Mouse (Mus musculus) hindbrain, embryonic 15.5 days (tissue): Measurements from ENCODE around the gene Pogz. TPM values are rescaled to one million over a fixed set of nuclear protein-coding genes. Genes with fewer than 3 reads are reported as not detected.

Experiments used
- ATAC-seq: fragments of 200-750 bp; cut with Nextera tagmentation; 2 replicates; pipeline ENCODE4 v1.8.0; 2017; ENCODE audit warnings: low read depth, moderate number of reproducible peaks, moderate TSS enrichment; ENCODE audit not compliant: low FRiP score
- H3K27ac ChIP-seq: fragments of 300-500 bp; sonication (generic); replicated peaks from 2 replicates; pipeline ENCODE4 v1.5.1; 2015; ENCODE audit warnings: mild to moderate bottlenecking, inconsistent platforms
- H3K27me3 ChIP-seq: fragments of 300-500 bp; sonication (generic); 2 replicates; pipeline ENCODE4 v1.6.1; 2015; ENCODE audit warnings: control low read depth, inconsistent platforms
- H3K36me3 ChIP-seq: fragments of 300-500 bp; sonication (generic); 2 replicates; pipeline ENCODE4 v1.6.1; 2015; ENCODE audit warnings: control low read depth, inconsistent platforms
- H3K4me1 ChIP-seq: fragments of 300-500 bp; sonication (generic); replicated peaks from 2 replicates; pipeline ENCODE4 v1.6.1; 2015; ENCODE audit warnings: control low read depth, inconsistent platforms
- H3K4me2 ChIP-seq: fragments of 300-500 bp; sonication (generic); 2 replicates; pipeline ENCODE4 v1.6.1; 2015; ENCODE audit warnings: moderate library complexity, mild to moderate bottlenecking, inconsistent platforms
- H3K4me3 ChIP-seq: fragments of 300-500 bp; sonication (generic); 2 replicates; pipeline ENCODE4 v1.5.1; 2015; ENCODE audit warnings: mild to moderate bottlenecking, inconsistent platforms
- H3K9ac ChIP-seq: fragments of 300-500 bp; sonication (generic); 2 replicates; pipeline ENCODE4 v1.6.1; 2015; ENCODE audit warnings: inconsistent platforms
- H3K9me3 ChIP-seq: fragments of 300-500 bp; sonication (generic); 2 replicates; pipeline ENCODE4 v1.6.1; 2016; ENCODE audit warnings: control low read depth, inconsistent platforms
- WGBS: fragments of 180-500 bp; shearing (Covaris S2); methylation state at CpG from one replicate; pipeline ENCODE4 v1.1.7; 2015; 5-methylcytosine and 5-hydroxymethylcytosine counted together
- polyA plus RNA-seq: library from polyadenylated mRNA; unstranded; fragments of >200 nt; fragmentation: Nextera tagmentation; extraction: Ambion mirVana; gene quantifications from 2 replicates; pipeline ENCODE4 v1.2.1, GENCODE M21; 2015

Pogz gene
- polyA plus RNA-seq, 1 experiment from 2014 or later = 21.1 TPM

DNA sequence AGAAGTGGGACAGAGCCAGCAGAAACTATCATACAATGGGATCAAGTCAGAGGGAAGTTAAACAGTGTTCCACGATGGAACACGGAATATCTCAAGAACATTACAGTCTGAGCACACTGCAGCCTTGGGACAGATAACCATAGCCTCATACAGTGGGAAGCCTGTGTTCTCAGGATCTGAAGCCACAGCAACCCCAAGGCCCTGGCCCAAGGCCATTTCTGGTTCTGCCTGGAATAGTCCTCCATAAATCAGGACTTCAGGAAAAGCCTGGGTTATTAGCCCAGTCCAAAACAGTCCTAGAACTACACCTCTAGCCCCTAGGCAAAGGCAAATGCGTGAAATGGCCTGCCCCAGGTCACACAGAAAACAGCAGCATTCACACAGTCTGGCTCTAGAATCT is 23.7 kb upstream of the Pogz start:
- no peak overlapping the region for H3K4me3 ChIP-seq
- H3K9ac ChIP-seq = no peak overlapping the region
- ATAC-seq = no peak
- no peak overlapping the region for H3K4me2 ChIP-seq
- no peak overlapping the region for H3K27ac ChIP-seq
- no peaks in the 10 kb centered on the region for H3K36me3 ChIP-seq
- WGBS = 90% methylated on average over 3 of the region's 3 CpGs
- H3K4me1 ChIP-seq = no peaks in the 10 kb centered on the region
- no peaks in the 10 kb centered on the region for H3K27me3 ChIP-seq
- no peaks in the 10 kb centered on the region for H3K9me3 ChIP-seq

- Histone ChIP-seq H3K4me3 (no peak overlapping the region), H3K27me3 (no peaks in the 10 kb centered on the region), H3K4me2 (no peak overlapping the region), H3K9ac (no peak overlapping the region), H3K4me1 (no peaks in the 10 kb centered on the region), H3K9me3 (no peaks in the 10 kb centered on the region), H3K36me3 (no peaks in the 10 kb centered on the region), H3K27ac (no peak overlapping the region)
- WGBS = 83% methylated on average over 4 of the region's 4 CpGs
- no peak for ATAC-seq
Observed at GRCm38 (mm10) chr3:94814063-94814462, 23.3 kb upstream of the Pogz start.

DNA sequence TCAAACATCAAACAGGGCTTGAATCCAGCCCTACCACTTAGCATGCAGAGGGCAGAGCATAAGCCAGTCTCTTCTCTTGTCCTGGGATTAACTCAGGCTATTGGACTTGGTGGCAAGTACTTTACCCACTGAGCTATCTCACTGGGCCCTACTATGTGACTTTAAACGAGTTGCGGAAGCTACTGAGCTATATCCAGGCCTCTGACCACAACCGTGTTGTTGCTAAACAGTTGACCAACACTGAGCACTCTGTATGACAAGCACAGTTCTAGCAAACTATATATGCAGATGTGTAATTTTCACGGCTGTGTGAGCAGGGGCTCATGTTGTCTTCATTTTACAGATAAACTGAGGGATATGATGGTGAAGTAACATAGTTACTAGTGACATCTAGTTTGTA is 22.7 kb upstream of the Pogz start:
- Histone ChIP-seq H3K4me3 (no peak overlapping the region), H3K4me1 (no peaks in the 10 kb centered on the region), H3K4me2 (no peak overlapping the region), H3K9ac (no peak overlapping the region), H3K27me3 (no peaks in the 10 kb centered on the region), H3K9me3 (no peaks in the 10 kb centered on the region), H3K27ac (no peak overlapping the region), H3K36me3 (no peaks in the 10 kb centered on the region)
- WGBS = 84% methylated on average over 4 of the region's 4 CpGs
- no peak for ATAC-seq

GRCm38 (mm10) chr3:94815603-94816002 is 21.8 kb upstream of the Pogz start:
- H3K36me3 ChIP-seq = no peaks in the 10 kb centered on the region
- no peak overlapping the region for H3K4me3 ChIP-seq
- H3K9ac ChIP-seq = no peak overlapping the region
- H3K4me1 ChIP-seq = peaks cover under 1% of the 10 kb centered on the region; the same call in 1 of the 2 replicates
- H3K4me2 ChIP-seq = no peak overlapping the region
- ATAC-seq = no peak
- H3K27ac ChIP-seq = no peak overlapping the region
- no peaks in the 10 kb centered on the region for H3K9me3 ChIP-seq
- no peaks in the 10 kb centered on the region for H3K27me3 ChIP-seq

- H3K4me2 ChIP-seq = no peak overlapping the region
- no peak overlapping the region for H3K4me3 ChIP-seq
- H3K4me1 ChIP-seq = peaks cover 6% of the 10 kb centered on the region; the same call in 1 of the 2 replicates
- no peak overlapping the region for H3K27ac ChIP-seq
- H3K27me3 ChIP-seq = no peaks in the 10 kb centered on the region
- no peaks in the 10 kb centered on the region for H3K9me3 ChIP-seq
- no peak for ATAC-seq
- WGBS = 89% methylated on average over 2 of the region's 2 CpGs
- no peak overlapping the region for H3K9ac ChIP-seq
- H3K36me3 ChIP-seq = no peaks in the 10 kb centered on the region
Observed at GRCm38 (mm10) chr3:94817731-94818130, 19.6 kb upstream of the Pogz start.

DNA sequence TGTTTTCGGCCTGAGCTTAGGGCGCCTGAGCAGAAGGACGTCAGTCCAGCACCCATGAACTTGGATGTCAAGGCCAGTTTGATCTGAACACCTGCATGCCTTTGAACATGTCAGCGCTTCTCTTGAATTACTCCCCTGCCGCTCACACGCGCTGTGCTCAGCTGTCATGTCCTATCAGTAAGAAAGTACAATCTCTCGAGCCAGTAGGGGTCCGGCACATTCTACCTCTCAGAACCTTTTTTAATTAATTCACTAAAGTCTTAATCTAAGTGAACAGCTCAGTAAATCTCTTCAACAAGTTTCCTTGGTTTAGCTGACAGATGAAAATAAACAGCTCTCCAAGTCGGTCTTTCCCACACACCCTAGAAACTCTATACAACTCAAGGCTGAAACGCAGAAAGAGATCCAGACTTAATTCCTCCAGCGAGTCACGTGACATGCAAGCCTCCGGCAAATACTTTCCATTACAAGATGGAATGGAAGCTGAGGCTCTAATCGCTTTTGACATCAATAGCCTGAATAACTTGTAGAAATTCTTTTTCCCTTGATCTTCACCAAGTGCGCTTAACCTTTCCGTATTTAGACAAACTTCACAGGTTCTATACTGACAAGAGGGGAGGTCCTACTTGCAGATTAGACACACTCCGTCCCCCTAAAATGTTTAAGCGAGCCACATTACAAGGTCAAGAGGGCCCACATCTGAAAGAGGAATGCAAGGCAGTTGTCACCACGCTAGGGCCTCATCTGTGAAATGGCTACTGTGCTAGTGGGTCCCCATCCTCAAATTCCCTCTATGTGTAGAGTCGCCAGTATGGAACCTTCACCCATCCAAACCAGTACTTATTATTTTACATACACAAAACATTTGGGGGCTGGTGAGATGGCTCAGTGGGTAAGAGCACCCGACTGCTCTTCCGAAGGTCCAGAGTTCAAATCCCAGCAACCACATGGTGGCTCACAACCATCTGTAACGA is 17.6 kb upstream of the Pogz start:
- no peaks in the 10 kb centered on the region for H3K9me3 ChIP-seq
- ATAC-seq = no peak
- no peak overlapping the region for H3K4me2 ChIP-seq
- no peak overlapping the region for H3K9ac ChIP-seq
- no peaks in the 10 kb centered on the region for H3K27me3 ChIP-seq
- H3K27ac ChIP-seq = no peak overlapping the region
- 76% methylated on average over 24 of the region's 24 CpGs for whole genome bisulfite sequencing
- peaks cover 6% of the 10 kb centered on the region; the same call in 1 of the 2 replicates for H3K4me1 ChIP-seq
- H3K36me3 ChIP-seq = no peaks in the 10 kb centered on the region
- H3K4me3 ChIP-seq = no peak overlapping the region

DNA sequence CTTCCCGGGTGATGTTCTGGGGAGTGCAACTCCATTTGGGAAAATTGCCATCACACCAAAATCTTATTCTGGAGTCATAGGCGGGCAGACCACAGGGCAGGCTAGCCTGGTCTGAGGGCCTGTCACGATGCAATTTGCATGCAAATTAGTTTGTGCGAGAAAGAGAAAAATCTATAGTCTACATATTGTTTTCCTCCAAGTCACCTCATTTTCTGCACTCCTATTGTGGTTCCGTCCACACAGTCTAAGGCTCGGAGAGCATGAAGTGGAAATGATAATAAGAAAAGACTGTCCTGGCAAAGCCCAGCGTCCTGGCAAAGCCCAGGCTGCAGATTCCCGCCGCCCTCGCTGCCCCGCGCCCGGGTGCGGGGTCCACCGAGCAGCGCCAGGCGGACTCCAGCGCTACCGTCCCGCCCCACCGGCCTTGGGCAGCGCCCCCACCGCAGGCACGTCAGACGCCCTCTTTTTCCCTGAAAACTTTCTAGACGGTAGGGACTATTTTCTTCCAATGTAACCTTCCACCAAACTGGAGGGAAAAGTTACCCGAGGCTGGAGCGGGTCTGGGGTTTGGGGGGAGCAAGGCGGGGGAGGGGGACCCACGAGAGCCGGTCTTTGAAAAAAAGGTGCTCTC is 16.2 kb upstream of the Pogz start:
- peak overlapping the region; percentile 69 for H3K9ac ChIP-seq
- H3K4me1 ChIP-seq = peaks cover 6% of the 10 kb centered on the region; the same call in 1 of the 2 replicates
- peak overlapping the region; percentile 90 for H3K27ac ChIP-seq
- ATAC-seq = peak; percentile 74
- 2% methylated on average over 31 of the region's 31 CpGs for WGBS
- no peaks in the 10 kb centered on the region for H3K9me3 ChIP-seq
- no peaks in the 10 kb centered on the region for H3K27me3 ChIP-seq
- peak overlapping the region; percentile 56 for H3K4me3 ChIP-seq
- H3K36me3 ChIP-seq = no peaks in the 10 kb centered on the region
- H3K4me2 ChIP-seq = peak overlapping the region; percentile 71

DNA sequence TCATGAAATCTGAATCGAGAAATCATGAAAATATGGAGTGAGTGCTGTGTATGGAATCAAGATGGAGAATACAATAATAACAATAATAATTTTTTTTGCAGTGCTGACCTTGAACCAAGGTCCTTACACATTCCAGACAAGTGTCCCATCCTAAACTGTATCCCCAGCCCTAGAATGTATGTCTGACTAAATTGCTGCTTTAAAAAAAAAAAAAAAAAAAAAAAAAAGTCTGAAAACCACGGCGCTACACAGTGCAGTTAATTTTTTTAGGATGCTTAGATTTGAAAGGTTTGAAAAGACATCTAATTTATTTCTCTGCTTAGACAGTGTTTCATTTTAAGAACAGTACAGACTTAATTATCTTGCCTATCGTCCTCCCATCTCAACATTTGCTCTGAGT is 15.3 kb upstream of the Pogz start:
- Histone ChIP-seq H3K4me2 (peak overlapping the region; percentile 71), H3K36me3 (no peaks in the 10 kb centered on the region), H3K27ac (peak overlapping the region; percentile 90), H3K9me3 (no peaks in the 10 kb centered on the region), H3K4me3 (peak overlapping the region; percentile 56), H3K27me3 (no peaks in the 10 kb centered on the region), H3K9ac (peak overlapping the region; percentile 69; the same call in 1 of the 2 replicates), H3K4me1 (peaks cover 6% of the 10 kb centered on the region; the same call in 1 of the 2 replicates)
- ATAC-seq = peak; percentile 46; the same call in 1 of the 2 replicates
- 70% methylated on average over 4 of the region's 4 CpGs for WGBS

GRCm38 (mm10) chr3:94824110-94824509 is 13.3 kb upstream of the Pogz start:
- no peaks in the 10 kb centered on the region for H3K9me3 ChIP-seq
- H3K4me1 ChIP-seq = peaks cover 6% of the 10 kb centered on the region; the same call in 1 of the 2 replicates
- H3K4me3 ChIP-seq = no peak overlapping the region
- H3K9ac ChIP-seq = no peak overlapping the region
- ATAC-seq = no peak
- no peak overlapping the region for H3K27ac ChIP-seq
- no peaks in the 10 kb centered on the region for H3K36me3 ChIP-seq
- H3K27me3 ChIP-seq = no peaks in the 10 kb centered on the region
- WGBS = 82% methylated on average over 3 of the region's 3 CpGs
- no peak overlapping the region for H3K4me2 ChIP-seq

- no peaks in the 10 kb centered on the region for H3K36me3 ChIP-seq
- no peak overlapping the region for H3K4me2 ChIP-seq
- no peak overlapping the region for H3K27ac ChIP-seq
- no peak for ATAC-seq
- H3K4me1 ChIP-seq = 0 out of 2 replicates have a peak, but pooled peaks cover 7% of the 10 kb centered on the region
- no peaks in the 10 kb centered on the region for H3K9me3 ChIP-seq
- no peak overlapping the region for H3K9ac ChIP-seq
- no peaks in the 10 kb centered on the region for H3K27me3 ChIP-seq
- H3K4me3 ChIP-seq = no peak overlapping the region
- WGBS = 32% methylated on average over 9 of the region's 9 CpGs
Observed at GRCm38 (mm10) chr3:94832100-94832499, 5.3 kb upstream of the Pogz start.

DNA sequence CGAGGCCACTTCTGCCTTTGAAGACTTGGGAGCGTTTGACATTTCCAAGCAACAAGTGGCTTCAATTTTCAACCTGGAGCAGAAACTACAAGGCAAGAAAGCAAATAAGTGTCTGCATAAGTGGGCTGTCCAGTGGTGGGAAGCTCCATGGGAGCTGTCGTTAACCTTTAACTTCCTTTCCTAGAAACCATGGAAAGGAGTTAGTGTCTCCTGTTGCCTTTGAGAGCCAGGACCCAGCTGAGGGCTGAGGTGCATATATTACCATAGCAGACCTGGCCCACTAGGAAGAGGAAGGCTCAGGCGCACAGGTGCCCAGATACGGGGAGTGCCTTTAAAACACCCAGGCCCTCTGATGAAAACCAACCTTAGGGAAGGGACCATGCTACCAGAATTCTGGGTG is 4.7 kb upstream of the Pogz start:
- H3K4me1 ChIP-seq = 0 out of 2 replicates have a peak, but pooled peaks cover 7% of the 10 kb centered on the region
- no peak overlapping the region for H3K4me2 ChIP-seq
- WGBS = 78% methylated on average over 5 of the region's 5 CpGs
- no peak for ATAC-seq
- H3K9ac ChIP-seq = no peak overlapping the region
- H3K27me3 ChIP-seq = no peaks in the 10 kb centered on the region
- no peaks in the 10 kb centered on the region for H3K9me3 ChIP-seq
- H3K27ac ChIP-seq = no peak overlapping the region
- no peak overlapping the region for H3K4me3 ChIP-seq
- no peaks in the 10 kb centered on the region for H3K36me3 ChIP-seq

DNA sequence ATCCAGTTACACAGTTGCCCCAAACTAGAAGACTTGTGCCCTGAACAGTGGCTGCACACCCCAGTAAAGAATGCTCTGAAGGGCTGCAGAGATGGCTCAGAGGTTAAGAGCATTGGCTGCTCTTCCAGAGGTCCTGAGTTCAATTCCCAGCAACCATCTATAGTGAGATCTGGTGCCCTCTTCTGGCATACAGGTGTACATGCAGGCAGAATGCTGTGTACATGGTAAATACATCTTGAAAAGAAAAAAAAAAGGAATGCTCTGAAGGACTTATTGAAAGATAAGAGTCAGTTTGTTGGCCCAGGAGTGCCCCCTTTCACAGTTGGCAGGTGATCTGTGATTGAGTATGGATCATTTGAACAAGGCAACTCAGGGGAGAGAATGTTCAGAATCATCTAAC is 4.0 kb upstream of the Pogz start:
- no peak overlapping the region for H3K9ac ChIP-seq

More for the DNA sequence above, 4.0 kb upstream of the Pogz start:
- Histone ChIP-seq H3K9me3 (no peaks in the 10 kb centered on the region), H3K36me3 (no peaks in the 10 kb centered on the region), H3K4me2 (no peak overlapping the region), H3K27me3 (no peaks in the 10 kb centered on the region), H3K4me3 (no peak overlapping the region), H3K27ac (no peak overlapping the region), H3K4me1 (0 out of 2 replicates have a peak, but pooled peaks cover 7% of the 10 kb centered on the region)
- no peak for ATAC-seq
